Mouse (Mus musculus): ENCODE results near the gene Kdm6b. TPM values are rescaled to one million over a fixed set of nuclear protein-coding genes. Genes with fewer than 3 reads are reported as not detected.

Gene Kdm6b
- polyA plus RNA-seq, 1 experiment from 2014 or later, result 22.9 TPM

DNA sequence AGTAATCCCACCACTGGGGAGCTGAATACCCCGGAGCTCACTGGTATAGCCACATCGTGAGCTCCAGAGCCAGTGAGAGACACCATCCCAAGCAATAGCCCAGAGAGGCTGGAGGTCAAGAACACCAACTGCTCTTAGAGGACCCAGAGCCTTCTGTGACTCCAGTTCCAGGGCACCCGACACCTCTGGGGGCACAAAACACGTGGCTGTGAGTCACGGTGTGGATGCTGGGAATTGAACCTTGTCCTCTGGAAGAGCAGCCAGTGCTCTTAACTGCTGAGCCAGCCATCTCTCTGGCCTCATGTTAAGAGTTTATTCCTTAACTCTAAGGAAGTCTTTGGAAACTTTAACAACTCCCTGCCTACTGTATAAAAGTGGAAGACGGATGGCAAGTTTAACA lies 28.5 kb downstream of the Kdm6b start:
- H3K4me1 ChIP-seq (ENCODE audit: control insufficient read depth, insufficient read depth, low read depth, low read length), result no peaks in the 10 kb centered on the region; the same call in 1 of the 2 replicates
- WGBS, result 81% methylated on average over 6 of the region's 6 CpGs
- H3K27ac ChIP-seq (ENCODE audit: low read depth, low read length), result no peak overlapping the region
- H3K36me3 ChIP-seq (ENCODE audit: control insufficient read depth, insufficient read depth, low read length), result no peaks in the 10 kb centered on the region
- no peak overlapping the region for H3K4me2 ChIP-seq (ENCODE audit: low read length)
- H3K9ac ChIP-seq (ENCODE audit: low read depth, low read length), result no peak overlapping the region
- no peak for ATAC-seq
- no peak overlapping the region for H3K4me3 ChIP-seq (ENCODE audit: low read length)
- no peaks in the 10 kb centered on the region for H3K27me3 ChIP-seq (replicated peaks; ENCODE audit: control insufficient read depth, insufficient read depth, low read length)
- no peaks in the 10 kb centered on the region for H3K9me3 ChIP-seq (ENCODE audit: control insufficient read depth, low read length)

DNA sequence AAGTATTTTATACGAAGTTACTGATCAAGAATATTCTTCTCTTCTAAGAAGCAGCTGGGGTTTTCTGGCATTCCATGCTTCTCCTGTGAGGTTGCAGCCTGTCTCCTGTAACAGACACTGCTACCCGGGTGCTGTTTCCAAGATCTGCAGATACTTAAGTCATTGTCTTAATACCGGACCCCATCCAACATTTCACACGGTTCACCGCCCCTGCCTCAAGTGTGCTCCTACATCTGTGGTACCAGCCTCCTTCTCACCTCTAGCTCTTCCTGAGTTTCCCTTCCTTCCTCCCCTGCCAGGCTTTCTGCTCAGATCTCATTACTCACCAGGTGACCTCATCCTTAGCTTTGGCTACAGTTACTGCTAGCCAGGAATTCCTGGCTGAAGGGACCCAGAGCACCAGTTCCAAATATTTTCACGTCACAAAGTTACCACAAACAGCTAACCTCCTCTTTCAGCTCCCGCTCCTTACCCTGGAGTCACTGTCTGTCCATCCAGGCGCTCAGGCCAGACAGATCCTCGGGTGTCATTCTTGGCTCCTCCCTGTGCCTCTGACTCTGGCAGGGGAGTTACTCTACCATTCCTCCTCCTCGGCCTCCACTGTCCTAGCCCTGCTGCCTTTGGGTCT lies 30.9 kb downstream of the Kdm6b start:
- H3K4me1 ChIP-seq (ENCODE audit: control insufficient read depth, insufficient read depth, low read depth, low read length), result no peaks in the 10 kb centered on the region
- H3K9ac ChIP-seq (ENCODE audit: low read depth, low read length), result no peak overlapping the region
- H3K9me3 ChIP-seq (ENCODE audit: control insufficient read depth, low read length), result no peaks in the 10 kb centered on the region
- WGBS, result 66% methylated on average over 10 of the region's 10 CpGs
- no peak overlapping the region for H3K4me2 ChIP-seq (ENCODE audit: low read length)
- no peak for ATAC-seq
- H3K27me3 ChIP-seq (replicated peaks; ENCODE audit: control insufficient read depth, insufficient read depth, low read length), result no peaks in the 10 kb centered on the region
- H3K4me3 ChIP-seq (ENCODE audit: low read length), result no peak overlapping the region
- H3K36me3 ChIP-seq (ENCODE audit: control insufficient read depth, insufficient read depth, low read length), result no peaks in the 10 kb centered on the region
- no peak overlapping the region for H3K27ac ChIP-seq (ENCODE audit: low read depth, low read length)

DNA sequence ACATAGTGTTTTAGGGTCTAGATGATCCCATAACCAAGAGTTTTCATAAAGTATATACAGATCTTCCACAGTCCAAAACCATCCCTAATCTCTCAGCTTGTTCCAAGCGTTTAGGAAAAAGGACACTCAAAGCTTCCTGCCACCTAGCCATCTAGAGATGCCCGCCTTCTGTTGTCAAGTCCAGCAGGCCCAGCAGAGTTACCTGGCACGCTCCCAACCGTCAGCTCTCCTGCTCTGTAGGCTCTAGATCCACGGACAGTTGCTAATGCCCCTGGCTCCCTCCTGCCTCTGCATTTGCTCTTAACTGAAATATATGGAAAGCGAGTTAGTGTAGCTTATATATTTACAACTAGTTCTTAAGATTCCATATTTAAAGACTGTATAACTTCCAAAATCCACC lies 32.1 kb downstream of the Kdm6b start:
- H3K27ac ChIP-seq (ENCODE audit: low read depth, low read length), result no peak overlapping the region
- no peak for ATAC-seq
- no peak overlapping the region for H3K4me3 ChIP-seq (ENCODE audit: low read length)
- H3K36me3 ChIP-seq (ENCODE audit: control insufficient read depth, insufficient read depth, low read length), result no peaks in the 10 kb centered on the region
- 77% methylated on average over 6 of the region's 6 CpGs for WGBS
- no peaks in the 10 kb centered on the region for H3K9me3 ChIP-seq (ENCODE audit: control insufficient read depth, low read length)
- H3K9ac ChIP-seq (ENCODE audit: low read depth, low read length), result no peak overlapping the region
- no peaks in the 10 kb centered on the region for H3K4me1 ChIP-seq (ENCODE audit: control insufficient read depth, insufficient read depth, low read depth, low read length)
- no peaks in the 10 kb centered on the region for H3K27me3 ChIP-seq (replicated peaks; ENCODE audit: control insufficient read depth, insufficient read depth, low read length)
- no peak overlapping the region for H3K4me2 ChIP-seq (ENCODE audit: low read length)

DNA sequence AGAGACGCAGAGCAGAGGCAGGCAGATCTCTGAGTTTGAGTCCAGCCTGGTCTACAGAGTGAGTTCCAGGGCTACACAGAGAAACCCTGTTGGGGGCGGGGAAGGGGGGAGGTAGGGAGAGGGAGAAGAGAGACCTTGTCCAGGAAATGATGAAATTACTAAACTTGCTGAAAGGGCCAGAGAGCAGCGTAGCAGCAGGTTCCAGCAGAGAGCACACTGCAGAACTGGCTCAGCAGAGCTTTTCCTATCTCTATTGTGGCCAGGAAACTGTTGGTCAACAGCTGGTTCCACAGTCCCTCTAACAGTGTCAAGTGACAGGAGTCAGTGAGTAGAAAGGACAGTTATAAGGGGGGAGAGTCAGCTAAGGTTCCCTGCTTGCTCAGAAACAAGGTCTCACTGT lies 33.9 kb downstream of the Kdm6b start:
- WGBS, result 83% methylated on average over 3 of the region's 3 CpGs
- no peak for ATAC-seq
- H3K27me3 ChIP-seq (replicated peaks; ENCODE audit: control insufficient read depth, insufficient read depth, low read length), result no peaks in the 10 kb centered on the region
- no peak overlapping the region for H3K27ac ChIP-seq (ENCODE audit: low read depth, low read length)
- H3K9ac ChIP-seq (ENCODE audit: low read depth, low read length), result no peak overlapping the region
- H3K9me3 ChIP-seq (ENCODE audit: control insufficient read depth, low read length), result no peaks in the 10 kb centered on the region
- no peak overlapping the region for H3K4me2 ChIP-seq (ENCODE audit: low read length)
- H3K4me3 ChIP-seq (ENCODE audit: low read length), result no peak overlapping the region
- H3K4me1 ChIP-seq (ENCODE audit: control insufficient read depth, insufficient read depth, low read depth, low read length), result no peaks in the 10 kb centered on the region
- H3K36me3 ChIP-seq (ENCODE audit: control insufficient read depth, insufficient read depth, low read length), result no peaks in the 10 kb centered on the region

DNA sequence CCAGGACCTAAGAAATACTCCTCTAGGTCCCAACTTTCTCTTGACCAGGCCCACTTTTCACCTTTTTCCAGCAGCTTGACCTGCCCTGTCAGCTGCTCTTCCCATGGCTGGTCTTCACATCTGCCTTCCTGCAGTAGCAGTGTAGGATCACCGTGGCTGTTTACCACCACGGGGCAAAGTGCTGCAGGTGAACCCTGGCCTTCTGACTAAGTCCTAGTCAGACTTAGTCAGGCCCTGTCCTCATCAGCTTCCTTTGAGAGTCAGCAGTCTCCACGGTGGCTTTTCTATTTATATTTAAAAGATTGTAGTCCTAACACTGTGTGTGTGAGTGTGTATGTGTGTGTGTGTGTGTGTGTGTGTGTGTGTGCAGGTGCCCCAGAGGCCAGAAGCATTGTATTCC lies 35.7 kb downstream of the Kdm6b start:
- Histone ChIP-seq H3K4me2 (ENCODE audit: low read length) (no peak overlapping the region), H3K27me3 (replicated peaks; ENCODE audit: control insufficient read depth, insufficient read depth, low read length) (no peaks in the 10 kb centered on the region), H3K36me3 (ENCODE audit: control insufficient read depth, insufficient read depth, low read length) (no peaks in the 10 kb centered on the region), H3K4me1 (ENCODE audit: control insufficient read depth, insufficient read depth, low read depth, low read length) (no peaks in the 10 kb centered on the region), H3K9ac (ENCODE audit: low read depth, low read length) (no peak overlapping the region), H3K27ac (ENCODE audit: low read depth, low read length) (no peak overlapping the region), H3K9me3 (ENCODE audit: control insufficient read depth, low read length) (no peaks in the 10 kb centered on the region), H3K4me3 (ENCODE audit: low read length) (no peak overlapping the region)
- 74% methylated on average over 3 of the region's 3 CpGs for WGBS
- no peak for ATAC-seq

DNA sequence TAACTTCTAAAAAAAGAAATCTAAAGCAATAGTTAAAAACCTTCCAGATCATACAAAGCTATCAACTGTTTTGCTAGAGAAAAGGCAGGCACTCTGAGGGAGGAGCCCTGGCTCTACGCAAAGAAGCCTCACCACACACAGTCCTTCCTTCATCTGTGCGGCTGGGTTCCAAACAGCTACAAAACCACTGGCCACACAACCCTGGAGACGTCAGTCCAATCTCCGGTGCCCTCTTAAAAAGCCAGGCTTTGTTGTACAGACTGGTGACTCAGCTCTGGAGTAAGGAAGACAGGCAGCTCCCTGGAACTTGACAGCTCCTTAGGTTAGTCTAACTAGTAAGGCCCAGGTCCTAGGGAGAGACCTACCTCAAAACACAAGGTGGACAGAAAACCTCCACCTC lies 37.8 kb downstream of the Kdm6b start:
- Histone ChIP-seq H3K27me3 (replicated peaks; ENCODE audit: control insufficient read depth, insufficient read depth, low read length) (no peaks in the 10 kb centered on the region), H3K4me1 (ENCODE audit: control insufficient read depth, insufficient read depth, low read depth, low read length) (peaks cover 20% of the 10 kb centered on the region), H3K4me3 (ENCODE audit: low read length) (no peak overlapping the region), H3K9ac (ENCODE audit: low read depth, low read length) (no peak overlapping the region), H3K36me3 (ENCODE audit: control insufficient read depth, insufficient read depth, low read length) (no peaks in the 10 kb centered on the region), H3K27ac (ENCODE audit: low read depth, low read length) (no peak overlapping the region), H3K9me3 (ENCODE audit: control insufficient read depth, low read length) (no peaks in the 10 kb centered on the region), H3K4me2 (ENCODE audit: low read length) (no peak overlapping the region)
- no peak for ATAC-seq
- 82% methylated on average over 4 of the region's 4 CpGs for WGBS

DNA sequence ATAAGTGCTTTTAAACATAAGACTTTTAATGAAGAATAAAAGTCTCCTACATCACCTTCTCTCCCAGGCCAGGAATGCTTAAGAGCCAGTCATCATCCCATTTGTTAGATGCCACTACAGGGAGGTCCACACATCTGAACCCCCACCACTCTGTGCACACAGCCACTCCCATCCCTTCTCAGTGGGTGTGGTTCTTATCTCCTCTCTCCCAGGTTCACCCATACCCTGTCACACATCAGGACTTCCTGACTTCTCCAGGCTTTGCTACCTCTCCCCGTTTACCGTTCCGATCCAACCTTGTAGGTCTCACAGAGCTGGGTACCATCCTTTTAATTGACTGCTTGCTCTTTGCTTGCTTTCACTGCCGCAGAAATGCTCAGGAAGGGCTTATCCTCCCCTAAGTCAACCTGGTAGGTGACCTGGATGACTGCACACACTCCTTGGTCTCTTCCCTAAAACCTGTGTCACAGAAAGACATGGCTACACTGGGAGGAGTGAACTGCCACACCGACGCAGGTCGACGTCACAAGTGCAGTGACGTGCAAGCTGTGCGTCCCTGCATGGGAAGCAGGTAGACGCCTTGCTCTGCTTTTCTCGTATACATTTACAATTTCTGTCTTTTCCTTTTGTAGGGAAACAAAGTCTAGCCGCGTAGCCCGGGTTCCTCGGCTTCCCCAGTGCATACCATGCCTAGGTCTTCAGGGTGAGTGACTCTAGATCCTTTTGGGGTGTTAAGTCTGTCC lies 40.1 kb downstream of the Kdm6b start:
- 93% methylated on average over 16 of the region's 16 CpGs for WGBS
- no peak overlapping the region for H3K4me2 ChIP-seq (ENCODE audit: low read length)
- no peak overlapping the region for H3K27ac ChIP-seq (ENCODE audit: low read depth, low read length)
- no peak for ATAC-seq
- no peaks in the 10 kb centered on the region for H3K36me3 ChIP-seq (ENCODE audit: control insufficient read depth, insufficient read depth, low read length)
- no peaks in the 10 kb centered on the region for H3K9me3 ChIP-seq (ENCODE audit: control insufficient read depth, low read length)
- peaks cover 21% of the 10 kb centered on the region for H3K4me1 ChIP-seq (ENCODE audit: control insufficient read depth, insufficient read depth, low read depth, low read length)
- no peak overlapping the region for H3K9ac ChIP-seq (ENCODE audit: low read depth, low read length)
- H3K27me3 ChIP-seq (replicated peaks; ENCODE audit: control insufficient read depth, insufficient read depth, low read length), result no peaks in the 10 kb centered on the region
- H3K4me3 ChIP-seq (ENCODE audit: low read length), result no peak overlapping the region

DNA sequence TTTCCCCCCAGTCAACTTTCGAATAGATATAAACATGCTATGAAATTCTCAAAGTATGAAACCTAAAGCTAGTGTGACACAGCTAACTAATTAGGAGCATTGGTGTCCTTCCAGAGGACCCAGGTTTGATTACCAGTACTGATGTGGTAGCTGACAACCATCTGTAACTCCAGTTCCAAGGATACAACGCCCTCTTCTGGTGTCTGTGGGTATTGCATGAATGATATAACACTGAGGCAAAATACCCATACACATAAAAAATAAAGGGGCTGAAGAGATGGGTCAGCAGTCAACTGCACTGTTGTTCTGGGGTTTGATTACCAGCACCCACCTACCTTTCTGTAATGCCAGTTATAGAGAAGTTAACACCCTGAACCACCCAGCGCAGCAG lies 40.7 kb downstream of the Kdm6b start:
- H3K27ac ChIP-seq (ENCODE audit: low read depth, low read length), result peak overlapping the region; percentile 75; the same call in 1 of the 2 replicates
- H3K9ac ChIP-seq (ENCODE audit: low read depth, low read length), result no peak overlapping the region
- ATAC-seq, result no peak
- no peak overlapping the region for H3K4me3 ChIP-seq (ENCODE audit: low read length)
- peaks cover 26% of the 10 kb centered on the region for H3K4me1 ChIP-seq (ENCODE audit: control insufficient read depth, insufficient read depth, low read depth, low read length)
- no peaks in the 10 kb centered on the region for H3K9me3 ChIP-seq (ENCODE audit: control insufficient read depth, low read length)
- no peaks in the 10 kb centered on the region for H3K27me3 ChIP-seq (replicated peaks; ENCODE audit: control insufficient read depth, insufficient read depth, low read length)
- 64% methylated on average over 3 of the region's 3 CpGs for WGBS
- no peaks in the 10 kb centered on the region for H3K36me3 ChIP-seq (ENCODE audit: control insufficient read depth, insufficient read depth, low read length)
- H3K4me2 ChIP-seq (ENCODE audit: low read length), result peak overlapping the region; percentile 32; the same call in 1 of the 2 replicates

DNA sequence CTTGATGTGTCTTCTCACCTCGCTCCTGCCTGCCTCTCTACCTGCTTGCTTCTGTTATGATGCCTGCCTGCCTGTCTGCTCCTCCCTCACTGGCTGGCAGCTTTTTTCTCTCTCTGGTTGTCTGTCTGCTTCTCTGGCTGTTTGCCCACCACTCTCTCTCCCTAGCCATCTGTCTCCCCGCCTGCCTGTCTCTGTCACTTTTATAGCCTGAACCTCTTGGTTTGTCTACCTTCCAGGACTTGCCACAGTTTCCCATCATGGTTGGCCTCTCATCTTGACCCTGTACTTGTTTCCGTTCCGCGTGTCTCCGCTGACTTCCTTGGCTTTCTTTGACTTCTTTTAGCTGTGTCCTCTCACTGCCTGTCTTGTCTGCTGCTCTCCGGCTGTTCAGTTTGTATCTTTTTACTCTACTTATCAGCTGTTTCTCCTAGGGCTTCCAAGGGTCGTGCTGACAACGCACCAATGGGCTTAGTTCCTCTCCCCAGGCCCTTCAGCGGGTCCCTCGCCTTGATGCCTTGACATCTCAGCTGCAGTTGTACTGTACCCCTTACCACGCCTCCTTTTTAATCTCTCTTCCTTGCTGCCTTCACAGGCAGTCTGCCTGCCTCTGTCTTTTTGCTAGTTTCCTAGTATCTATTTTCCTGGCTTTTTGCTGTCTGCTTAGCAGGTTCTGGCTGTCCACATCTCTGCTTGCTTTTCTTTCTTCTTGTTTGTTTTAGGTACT lies 41.3 kb downstream of the Kdm6b start:
- Histone ChIP-seq H3K4me1 (ENCODE audit: control insufficient read depth, insufficient read depth, low read depth, low read length) (peaks cover 28% of the 10 kb centered on the region), H3K9me3 (ENCODE audit: control insufficient read depth, low read length) (no peaks in the 10 kb centered on the region), H3K4me2 (ENCODE audit: low read length) (peak overlapping the region; percentile 45), H3K27me3 (replicated peaks; ENCODE audit: control insufficient read depth, insufficient read depth, low read length) (no peaks in the 10 kb centered on the region), H3K36me3 (ENCODE audit: control insufficient read depth, insufficient read depth, low read length) (no peaks in the 10 kb centered on the region), H3K9ac (ENCODE audit: low read depth, low read length) (peak overlapping the region; percentile 31; the same call in 1 of the 2 replicates), H3K27ac (ENCODE audit: low read depth, low read length) (peak overlapping the region; percentile 75), H3K4me3 (ENCODE audit: low read length) (no peak overlapping the region; the same call in 1 of the 2 replicates)
- WGBS, result 29% methylated on average over 12 of the region's 12 CpGs
- peak; percentile 28; the same call in 1 of the 2 replicates for ATAC-seq
